Mouse (Mus musculus) G1E (cell line): ENCODE results near the gene L3mbtl2.

Experiments used
- CTCF ChIP-seq: IDR thresholded peaks from 2 replicates; pipeline ENCODE4 v1.5.1; 2012; ENCODE audit warnings: low read depth, low read length, inconsistent platforms, mixed read lengths
- TAL1 ChIP-seq: conservative IDR thresholded peaks from 2 replicates; pipeline ENCODE4 v1.6.1; 2012; ENCODE audit warnings: low read depth, low read length, inconsistent platforms, mixed read lengths

DNA sequence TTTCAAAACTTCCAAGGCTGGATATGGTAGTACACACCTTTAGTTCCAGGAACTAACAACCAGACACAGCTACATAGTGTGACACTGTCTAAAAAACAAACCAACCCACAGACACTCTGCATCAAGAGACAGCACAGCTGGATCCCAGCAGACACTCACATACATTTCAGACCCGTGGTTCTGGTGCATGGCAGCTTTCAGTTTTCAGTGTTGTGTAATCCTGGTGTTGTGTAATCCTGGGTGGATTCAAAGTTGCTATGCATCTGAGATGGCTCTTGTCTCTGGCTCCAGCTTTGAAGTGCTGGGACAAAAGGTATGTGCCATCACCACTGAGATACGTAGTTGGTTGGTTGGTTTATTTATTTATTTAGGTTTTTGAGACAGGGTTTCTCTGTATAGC lies 34.8 kb downstream of the L3mbtl2 start:
- no peak for TF ChIP-seq TAL1
- no peak for TF ChIP-seq CTCF
